Mouse (Mus musculus): ENCODE results near the gene Btbd9.

Gene Btbd9

DNA sequence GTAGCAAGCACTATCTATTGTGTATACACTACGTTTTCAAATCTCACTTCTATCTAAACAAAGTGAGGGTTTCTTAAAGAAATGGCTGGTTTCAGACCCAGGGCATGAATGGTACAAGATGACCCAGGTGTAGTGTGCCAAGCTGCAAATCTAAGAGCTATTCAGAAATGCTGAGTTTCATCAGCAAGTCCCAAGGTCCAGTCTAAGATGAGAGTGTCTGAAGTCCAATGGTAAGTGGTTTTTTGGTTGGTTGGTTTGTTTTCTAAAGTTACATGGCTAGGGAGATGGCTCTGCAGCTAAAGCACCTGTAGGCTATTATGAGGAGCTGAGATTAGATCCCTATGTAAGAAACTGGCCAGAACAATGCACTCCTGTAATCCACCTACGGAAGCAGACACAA lies 246.8 kb downstream of the Btbd9 start:
- DNase-seq: no peak

DNA sequence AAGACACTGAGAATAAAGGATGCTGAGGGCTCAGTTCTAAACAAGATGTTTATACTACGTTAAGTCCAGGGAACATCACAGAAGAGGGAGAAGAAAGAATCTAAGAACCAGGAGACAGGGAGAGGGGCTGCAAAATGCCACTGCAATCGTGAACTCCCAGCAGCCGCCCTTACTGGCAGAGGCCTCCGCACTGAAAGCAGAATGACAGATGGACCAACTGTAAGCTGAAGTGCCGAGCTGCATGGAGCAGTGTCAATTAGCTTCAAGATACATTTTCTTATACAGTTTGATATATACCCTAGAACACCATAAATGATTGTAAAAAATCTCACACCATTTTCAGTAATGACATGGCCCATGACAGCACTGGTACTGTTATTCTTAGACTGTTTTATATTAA lies 247.4 kb downstream of the Btbd9 start:
- DNase-seq: no peak

DNA sequence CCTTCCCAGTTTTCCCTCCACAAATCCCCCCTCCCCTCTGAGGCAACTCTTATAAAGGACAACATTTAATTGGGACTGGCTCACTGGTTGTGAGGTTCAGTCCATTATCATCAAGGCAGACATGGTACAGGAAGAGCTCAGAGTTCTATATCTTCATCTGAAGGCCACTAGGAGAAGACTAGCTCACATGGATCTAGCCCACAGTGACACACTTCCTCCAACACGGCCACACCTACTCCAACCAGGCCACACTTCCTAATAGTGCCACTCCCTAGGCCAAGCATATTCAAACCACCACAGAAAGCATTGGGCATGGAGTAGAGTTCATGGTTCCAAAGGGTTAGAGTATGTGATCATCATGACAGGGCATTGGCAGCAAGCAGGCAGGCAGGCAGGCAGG lies 249.4 kb downstream of the Btbd9 start:
- no peak for DNase-seq

DNA sequence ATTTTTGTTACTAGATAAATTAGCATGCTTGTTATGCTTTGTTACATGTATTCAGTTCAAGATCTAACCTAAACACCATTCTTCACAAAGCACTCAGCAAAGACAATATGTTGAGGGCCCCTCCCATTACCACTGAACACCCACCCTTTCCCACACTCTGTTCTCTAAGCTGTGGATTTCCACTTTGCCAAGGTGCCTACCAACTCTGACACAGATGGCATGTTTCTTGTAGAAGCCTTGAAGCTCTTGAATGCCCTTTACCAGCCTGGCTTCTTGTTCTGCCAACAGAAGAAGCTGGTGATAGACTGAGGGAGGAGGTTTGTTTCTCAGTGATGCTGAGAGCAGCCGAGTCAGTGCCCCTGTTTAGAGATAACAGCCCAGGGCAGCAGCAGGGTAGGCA lies 256.0 kb downstream of the Btbd9 start:
- DNase-seq: no peak

DNA sequence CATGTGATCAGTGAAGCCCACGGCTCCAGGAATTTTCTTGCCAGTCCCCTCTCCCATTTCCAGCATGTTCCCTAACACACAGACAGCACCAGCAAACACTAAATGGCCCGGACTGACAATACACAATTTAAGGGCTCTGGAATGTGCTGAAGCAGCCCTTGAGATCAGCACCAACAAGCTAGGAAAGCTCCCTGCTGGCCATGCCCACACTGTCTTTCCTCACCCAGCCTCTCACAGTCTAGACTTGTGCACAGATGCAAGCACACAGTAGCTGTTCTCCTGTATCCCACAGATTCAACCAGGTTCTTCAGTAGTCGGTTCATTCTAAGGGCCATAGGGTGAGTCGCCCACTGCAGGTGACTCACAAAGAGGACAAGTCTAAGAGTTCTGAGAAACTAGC lies 263.6 kb downstream of the Btbd9 start:
- no peak for DNase-seq

DNA sequence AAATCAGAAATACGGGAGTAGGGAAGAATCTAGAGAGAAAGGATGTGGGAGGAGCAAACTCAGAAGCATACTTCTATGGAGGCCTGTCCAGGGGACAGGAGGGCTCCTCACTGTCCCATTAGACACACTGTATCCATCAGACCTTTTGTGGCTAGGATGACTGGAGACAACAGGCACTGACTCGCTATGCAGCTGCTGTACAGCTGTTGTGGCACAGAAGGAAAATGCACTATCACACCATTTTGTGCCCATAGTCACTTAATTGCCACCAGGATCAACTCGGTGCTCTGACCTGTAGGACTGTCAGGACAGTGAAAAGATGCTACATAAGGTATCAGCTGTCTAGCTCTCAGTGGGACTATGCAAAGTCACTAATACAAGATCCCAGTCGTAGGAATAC lies 266.7 kb downstream of the Btbd9 start:
- DNase-seq: no peak

DNA sequence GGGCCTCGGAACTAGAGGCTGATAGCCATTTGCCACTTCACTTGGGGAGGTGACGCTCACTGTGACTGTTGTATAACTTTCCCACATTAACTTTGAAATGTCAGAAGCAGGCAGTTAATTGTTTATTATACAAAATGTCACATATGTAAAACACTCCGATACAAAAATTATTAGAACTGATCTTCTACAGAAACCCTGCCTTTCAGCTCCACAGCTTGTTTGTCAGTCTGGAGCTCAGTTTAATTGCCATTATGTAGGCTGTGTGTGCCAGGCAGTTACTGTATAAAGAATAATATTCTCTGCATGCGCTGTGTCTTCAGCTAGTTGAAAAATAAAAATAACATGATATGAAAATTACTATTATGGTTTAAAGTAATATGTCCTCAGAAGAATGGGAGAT lies 267.4 kb downstream of the Btbd9 start:
- DNase-seq: no peak

DNA sequence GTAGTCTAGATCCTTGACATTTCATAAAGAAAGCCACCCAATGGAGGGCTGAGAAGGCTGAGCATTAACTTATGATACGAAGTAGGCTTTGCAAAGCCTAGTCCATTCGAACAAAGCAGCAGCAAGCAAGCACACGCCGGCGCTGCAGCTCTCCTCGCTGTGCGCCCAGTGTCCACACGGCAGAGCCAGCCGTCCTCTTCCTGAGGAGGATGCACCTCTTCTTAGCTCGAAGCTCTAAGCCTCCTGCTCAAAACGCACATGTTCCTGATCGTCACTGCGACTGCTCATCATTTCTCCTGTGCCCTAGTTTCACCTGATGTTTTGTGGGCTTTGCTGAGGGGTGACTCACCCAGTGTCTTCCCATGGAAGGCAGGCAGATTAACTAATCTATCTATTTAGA lies 268.0 kb downstream of the Btbd9 start:
- no peak for DNase-seq

DNA sequence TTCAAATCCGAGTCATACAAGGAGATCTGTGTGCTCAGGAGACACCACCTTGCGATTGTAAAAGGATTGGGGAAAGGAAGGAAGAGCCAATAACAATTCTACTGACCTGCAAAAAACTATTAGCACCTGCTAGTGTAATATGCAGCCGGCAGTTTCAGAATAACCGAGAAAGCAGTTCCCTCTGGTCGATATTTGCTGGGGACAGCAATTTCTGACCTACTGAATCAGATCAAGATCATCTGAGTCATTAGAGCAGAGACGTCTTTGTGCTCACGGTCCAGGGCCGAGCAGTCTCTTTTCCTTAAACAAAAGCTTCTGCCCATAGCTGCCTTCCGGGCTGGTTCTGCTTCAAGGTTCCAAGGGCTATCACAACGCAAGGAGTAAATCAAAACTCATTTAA lies 269.1 kb downstream of the Btbd9 start:
- DNase-seq: no peak

DNA sequence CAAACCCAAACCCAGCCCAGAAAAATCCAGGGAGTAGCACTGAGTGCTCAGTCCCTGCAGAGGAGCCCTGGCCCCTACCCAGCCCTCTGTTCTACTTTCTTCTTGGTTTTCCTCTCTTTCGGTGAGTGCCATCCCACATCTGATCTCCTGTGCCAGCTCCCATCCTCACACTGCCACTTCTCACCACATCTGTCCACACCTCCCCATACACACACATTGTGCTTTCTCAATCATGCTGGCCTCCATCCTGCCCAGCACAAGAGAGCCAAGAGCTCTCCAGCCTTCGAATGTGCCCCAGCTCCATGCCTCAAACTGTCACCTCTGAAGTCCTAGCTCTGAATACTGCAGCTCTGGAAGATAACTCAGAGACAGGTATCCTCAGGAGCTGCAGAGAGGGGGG lies 271.5 kb downstream of the Btbd9 start:
- no peak for DNase-seq

DNA sequence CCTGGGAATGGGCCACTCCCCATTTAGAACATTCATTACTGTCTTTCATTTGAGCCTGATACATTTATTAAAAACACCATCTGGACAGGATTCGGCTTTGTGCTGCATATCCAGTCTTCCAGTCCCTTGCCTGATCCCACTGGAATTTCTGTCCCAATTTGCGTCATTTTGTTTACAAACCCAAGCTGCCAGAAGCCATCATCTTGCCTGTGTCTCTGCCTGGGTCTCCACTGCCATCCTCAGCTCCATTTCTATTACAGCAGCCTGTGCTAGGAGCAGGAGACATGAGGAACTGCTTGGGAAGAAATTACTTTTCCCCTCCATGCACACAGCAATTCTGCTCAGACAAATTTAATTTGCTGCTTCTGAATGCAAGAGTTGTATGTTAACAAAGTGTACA lies 274.9 kb downstream of the Btbd9 start:
- no peak for DNase-seq

DNA sequence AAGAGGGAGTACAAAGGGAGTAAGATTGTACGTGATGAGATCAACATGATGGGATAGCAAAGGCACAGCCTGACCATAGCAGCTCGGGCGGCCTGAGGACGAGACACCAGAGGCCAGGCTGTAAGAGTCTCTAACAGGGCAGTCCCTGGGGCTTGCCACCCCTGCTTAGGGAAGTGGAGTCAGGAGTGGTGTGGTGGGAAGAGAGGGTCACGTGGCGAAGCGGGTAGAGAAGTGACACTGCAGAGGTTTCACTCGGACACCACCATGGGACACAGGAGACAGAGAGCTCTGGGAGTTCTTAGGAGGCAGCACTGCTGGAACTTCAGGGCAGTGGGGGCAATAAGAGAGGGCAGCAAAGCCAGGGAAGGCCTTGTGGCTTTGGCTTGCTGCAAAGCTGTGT lies 278.9 kb downstream of the Btbd9 start:
- no peak for DNase-seq

DNA sequence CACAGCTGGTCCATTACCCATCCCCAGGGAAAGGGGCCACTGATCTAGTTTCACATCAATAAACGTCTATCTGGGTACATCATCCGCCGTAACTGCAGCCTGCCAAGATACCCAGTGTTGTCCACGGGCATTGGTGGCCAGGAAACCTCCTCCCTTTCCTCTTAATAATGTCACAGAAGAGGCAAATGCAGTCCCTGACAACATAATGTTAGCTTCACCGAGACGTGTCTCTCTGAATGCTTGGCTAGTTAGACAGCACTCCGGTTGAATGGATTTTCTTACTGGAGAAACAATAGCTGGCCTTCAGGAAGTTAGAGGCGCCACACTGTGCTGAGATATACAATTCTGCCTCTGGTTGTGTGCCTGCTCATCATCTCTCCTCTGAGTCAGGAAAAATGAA lies 280.2 kb downstream of the Btbd9 start:
- no peak for DNase-seq

DNA sequence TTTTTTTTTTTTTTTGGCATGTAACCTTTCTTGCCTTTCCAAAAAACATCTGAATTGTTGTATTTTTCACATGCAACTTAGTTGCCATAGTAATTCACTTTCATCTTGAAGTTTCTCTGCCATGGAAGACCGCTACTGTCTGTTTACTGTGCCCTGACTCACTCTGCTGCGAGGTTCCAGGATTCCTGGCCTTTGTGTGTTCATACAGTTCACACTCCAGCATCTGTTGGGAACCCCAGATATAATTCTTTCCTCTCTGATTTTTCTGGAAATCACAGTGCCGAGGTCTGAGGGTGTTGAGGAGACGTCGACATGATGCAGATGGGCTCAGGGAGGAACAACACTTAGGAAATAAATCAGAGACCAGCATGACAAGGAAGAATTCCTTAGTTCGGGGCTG lies 283.6 kb downstream of the Btbd9 start:
- no peak for DNase-seq

DNA sequence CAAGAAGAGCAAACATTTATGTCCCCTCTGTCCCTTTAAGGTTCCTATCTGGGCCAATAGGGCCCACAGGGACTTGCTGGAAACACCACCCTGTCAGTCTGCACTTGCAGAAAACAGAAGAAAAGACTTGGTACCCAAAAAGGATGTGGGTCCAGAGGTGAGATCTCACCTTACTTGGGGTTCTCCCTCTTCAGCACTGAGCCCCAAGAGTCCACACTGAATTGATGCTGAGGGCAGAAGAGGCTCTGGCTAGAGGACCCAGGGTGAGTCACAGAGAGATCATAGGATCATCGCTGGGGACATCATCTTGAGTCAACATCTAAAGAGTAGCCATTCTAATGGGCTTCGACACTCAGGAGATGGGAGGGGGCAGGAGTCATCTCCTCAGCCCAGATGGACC lies 290.6 kb downstream of the Btbd9 start:
- DNase-seq: no peak

DNA sequence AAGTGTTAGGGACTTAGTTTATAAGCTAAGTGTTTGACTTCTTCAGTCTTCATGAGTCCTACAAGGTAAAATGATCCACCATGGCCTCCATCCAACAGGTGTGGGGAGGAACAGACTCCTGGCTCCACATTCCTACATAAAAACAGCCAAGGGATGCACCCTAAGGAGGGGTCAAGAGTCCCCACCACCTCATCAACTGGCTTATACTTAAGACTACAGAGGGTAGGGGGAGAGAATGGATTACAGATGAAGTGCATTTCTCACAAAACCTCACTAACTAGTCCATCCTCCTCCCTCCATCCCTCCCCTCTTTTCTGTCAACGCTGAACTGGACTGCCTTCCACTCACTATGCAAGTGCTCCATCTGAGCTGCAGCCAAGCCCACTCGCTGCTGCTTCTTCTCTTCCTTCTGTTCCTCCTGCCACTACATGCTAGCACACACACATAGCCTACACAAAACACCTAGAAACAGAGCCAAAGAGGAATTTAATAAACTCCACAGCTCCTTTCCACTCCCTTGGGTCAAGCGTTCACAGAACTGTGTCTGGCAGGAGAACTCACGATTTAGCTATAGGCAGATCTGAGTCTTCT lies 292.7 kb downstream of the Btbd9 start:
- DNase-seq: no peak

DNA sequence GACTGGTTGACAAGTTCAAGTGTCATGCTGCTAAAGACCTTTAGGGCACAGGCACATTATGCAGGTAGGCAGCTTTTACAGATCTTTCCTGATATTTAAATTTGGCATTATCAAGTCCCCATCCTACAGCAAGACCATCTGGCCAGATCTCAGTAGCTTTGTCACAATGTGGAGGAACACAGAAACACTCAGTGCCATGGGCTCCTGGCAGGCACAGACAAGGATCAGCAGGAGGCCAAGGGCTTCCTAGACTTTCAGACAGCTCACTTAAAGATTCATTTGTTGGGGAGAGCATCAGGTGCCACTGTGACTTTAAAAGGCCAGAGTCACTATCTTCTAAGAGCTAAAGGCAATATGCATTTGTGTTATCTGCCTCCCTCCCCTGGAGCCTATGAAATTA lies 293.3 kb downstream of the Btbd9 start:
- DNase-seq: peak; percentile 58

DNA sequence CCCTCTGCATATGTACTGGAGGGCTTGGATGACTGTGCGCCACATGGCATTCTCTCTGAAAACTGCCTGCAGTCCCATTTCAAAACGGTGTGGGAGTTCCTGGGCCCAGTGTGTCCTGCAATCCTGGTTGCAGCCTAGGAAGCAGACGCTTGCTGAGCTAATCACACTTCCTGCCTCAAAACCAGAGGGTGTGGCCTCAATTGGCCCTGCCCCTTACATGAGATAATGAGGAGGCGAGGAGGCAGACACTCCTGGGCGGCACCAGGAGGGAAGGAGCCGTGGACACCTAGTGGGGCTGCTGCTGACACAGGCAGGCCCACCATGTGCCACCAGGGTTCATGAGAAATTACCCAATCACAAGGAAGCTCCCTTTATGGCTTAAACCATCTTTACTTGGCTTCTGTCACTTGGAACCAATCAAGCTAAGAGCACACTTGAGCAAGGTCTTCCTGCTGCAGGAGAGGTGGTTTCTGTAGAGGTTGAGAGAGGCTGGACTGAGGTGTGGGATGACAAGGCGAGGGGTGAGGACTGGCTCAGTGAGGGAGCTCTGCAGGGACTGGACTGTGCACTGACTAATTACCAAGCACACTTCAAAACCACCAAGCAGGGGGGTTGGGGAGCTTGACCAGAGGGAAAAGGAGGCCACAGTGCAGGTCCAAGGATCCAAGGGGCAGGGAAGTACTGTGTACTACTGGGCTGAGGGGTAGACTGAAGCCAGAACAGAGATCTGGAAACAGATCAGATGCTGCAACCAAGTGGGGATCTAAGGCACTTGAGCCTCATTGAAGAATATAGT lies 295.8 kb downstream of the Btbd9 start:
- DNase-seq: no peak

DNA sequence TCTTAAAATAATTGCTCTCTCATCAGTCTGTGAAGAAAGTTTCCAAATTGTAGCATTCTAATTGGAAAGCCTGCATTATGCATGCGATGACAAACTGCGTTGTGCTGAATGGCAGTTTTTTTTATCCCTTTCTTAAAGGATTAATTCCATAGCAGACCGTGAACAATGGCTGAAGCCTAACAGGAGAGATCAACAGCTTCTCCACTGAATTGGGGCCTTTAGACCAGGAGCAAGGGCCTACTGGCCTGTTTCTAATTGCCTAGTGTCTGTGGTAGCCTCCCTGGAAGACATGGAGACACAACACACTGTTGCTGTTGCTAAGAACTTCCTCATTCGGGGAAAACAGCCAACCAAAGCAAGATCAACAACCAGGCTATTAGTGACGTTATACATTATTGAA lies 296.6 kb downstream of the Btbd9 start:
- no peak for DNase-seq

DNA sequence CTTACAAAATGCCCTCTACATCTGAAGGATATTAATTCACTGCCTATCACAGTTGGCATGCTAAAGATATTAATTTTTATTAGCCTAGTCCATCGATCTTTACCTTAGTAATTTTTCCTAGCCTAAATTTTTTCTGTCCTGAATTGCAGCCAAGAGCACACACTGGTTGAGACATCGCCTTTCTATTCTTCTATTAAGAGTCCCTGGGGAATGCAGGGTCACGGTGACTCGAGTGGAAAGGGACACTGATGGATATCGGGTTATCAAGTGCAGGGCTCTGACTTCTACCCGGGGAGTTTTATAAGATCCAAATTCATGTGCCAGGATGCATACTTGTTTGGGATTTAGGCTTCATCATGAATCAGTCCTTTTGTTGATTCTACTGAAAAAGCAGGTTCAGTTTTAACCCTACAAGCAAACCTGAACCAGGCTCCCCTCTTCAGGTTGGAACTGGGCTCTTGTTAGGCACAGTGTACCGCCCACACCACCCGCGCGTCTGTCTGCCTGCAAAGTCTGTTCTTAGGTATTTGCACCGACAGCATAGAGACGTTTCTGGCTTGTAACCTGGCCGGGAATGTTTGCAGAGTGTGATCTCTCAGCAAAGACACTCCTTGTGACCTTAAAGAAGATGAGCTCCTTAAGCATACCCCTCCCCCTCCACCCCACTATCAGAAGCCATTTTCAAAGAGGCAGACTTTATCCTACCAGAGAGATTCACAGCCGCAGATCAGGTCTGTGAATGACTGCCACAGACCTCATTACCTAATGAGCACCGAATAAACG lies 297.5 kb downstream of the Btbd9 start:
- DNase-seq: no peak

DNA sequence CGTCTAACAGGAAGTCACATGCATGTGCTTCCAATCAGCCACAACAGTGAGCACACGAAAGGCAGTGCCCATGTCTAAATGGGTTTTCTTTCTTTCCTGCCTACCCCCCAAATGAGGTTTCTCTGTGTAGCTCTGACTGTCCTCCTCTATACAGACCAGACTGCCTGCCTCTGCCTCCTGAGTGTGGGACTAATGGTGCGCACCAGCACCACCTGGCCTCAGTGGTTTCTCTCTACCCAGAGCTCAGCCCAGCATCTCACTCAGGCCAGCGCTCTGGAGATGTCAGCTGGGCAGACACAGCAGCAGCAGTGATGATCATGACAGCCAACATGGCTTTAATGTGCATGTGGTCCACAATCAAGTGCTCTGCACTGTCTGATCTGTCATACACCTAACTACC lies 299.8 kb downstream of the Btbd9 start:
- DNase-seq: no peak

DNA sequence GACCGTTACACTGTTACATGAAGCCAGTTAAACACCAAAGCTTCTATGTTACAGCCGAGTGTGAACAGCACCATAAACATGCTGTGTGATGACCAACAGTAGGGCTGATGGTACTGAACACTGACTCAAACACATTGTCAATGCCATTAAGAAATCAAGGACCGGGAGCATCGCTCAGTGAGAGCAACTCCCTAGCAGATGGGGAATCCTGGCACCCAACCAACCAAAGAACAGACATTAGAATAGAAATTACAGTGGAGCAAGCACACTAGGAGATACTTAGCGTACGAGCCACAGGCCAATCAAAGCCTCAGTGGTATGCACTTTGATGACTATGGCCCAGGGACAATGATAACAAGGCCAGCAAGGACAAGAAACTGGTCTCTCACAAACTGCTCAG lies 303.5 kb downstream of the Btbd9 start:
- DNase-seq: peak; percentile 64

DNA sequence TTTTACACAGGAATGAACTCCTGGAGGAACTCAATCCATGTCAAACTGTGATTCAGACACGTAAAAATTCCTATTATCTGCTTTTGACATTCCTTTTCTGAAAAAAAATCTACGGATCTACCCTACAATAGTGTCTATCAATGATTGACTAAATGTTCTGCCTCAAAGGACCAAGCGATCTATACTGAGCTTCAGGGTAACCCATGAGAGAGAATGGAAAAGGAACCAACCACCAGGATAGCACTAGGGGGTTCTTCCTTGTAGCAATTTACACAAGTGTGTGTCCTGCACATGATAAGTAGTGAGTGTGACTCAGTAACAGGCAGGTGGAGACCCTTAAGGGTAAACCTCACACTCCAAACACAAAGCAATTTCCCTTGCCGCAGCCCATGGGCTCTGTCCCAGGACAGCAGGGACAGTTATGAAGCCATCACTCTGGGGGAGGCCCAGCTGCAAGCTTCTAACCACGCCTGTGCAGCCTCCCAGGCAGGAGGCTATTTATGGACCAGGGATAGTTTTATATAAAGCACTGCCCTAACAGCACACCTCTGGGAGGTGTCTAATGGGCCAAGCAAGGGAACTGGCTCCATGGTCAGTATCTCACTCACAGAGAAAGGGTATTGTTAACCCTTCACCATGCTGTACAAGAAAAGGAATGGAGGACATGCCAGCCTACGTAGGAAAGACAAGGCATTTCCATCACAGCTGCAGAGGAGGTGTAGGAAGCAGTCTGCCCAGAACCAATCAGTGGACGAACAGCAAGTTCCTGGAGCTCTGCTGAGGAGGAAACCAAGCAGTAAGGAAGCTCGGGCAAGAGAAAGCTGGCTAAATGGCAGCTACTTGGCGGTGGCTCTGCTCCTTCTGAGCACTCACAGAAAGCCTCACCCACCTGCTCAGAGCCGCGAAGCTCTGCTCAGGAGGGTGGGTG lies 306.9 kb downstream of the Btbd9 start:
- no peak for DNase-seq

Measured in cerebellum, adult 11 months (tissue).